Mouse (Mus musculus): ENCODE data around the gene Bcl3. TPM values are rescaled to one million over a fixed set of nuclear protein-coding genes. Genes with fewer than 3 reads are reported as not detected.

Bcl3 gene
- polyA plus RNA-seq, 1 experiment from 2014 or later, result 13.3 TPM

Other genes with a start within 250 kb of the Bcl3 start
- gene Zfp296, start 245.5 kb downstream of the Bcl3 start, polyA plus RNA-seq (2015; fragmentation: Nextera tagmentation; extraction: Ambion mirVana), result 0.63 and 0.95 TPM in 2 replicates
- 131 and 140 TPM in 2 replicates for gene Gemin7, start 245.2 kb downstream of the Bcl3 start, polyA plus RNA-seq (2015; fragmentation: Nextera tagmentation; extraction: Ambion mirVana)
- gene Clasrp, start 218.3 kb downstream of the Bcl3 start, polyA plus RNA-seq (2015; fragmentation: Nextera tagmentation; extraction: Ambion mirVana), result 34.2 and 38.3 TPM in 2 replicates
- gene Relb, start 193.3 kb downstream of the Bcl3 start, polyA plus RNA-seq (2015; fragmentation: Nextera tagmentation; extraction: Ambion mirVana), result 8.0 and 8.6 TPM in 2 replicates
- 77.2 and 85.6 TPM in 2 replicates for gene Clptm1, start 157.7 kb downstream of the Bcl3 start, polyA plus RNA-seq (2015; fragmentation: Nextera tagmentation; extraction: Ambion mirVana)
- 164 and 258 TPM in 2 replicates for gene Apoc2, start 144.8 kb downstream of the Bcl3 start, polyA plus RNA-seq (2015; fragmentation: Nextera tagmentation; extraction: Ambion mirVana)
- gene Gm44805, start 141.3 kb downstream of the Bcl3 start, polyA plus RNA-seq (2015; fragmentation: Nextera tagmentation; extraction: Ambion mirVana), result 0.71 and 1.2 TPM in 2 replicates
- gene Apoc4, start 141.3 kb downstream of the Bcl3 start, polyA plus RNA-seq (2015; fragmentation: Nextera tagmentation; extraction: Ambion mirVana), result 4.7 and 7.0 TPM in 2 replicates
- gene Apoc1, start 130.1 kb downstream of the Bcl3 start, polyA plus RNA-seq (2015; fragmentation: Nextera tagmentation; extraction: Ambion mirVana), result 27.1 and 34.7 TPM in 2 replicates
- gene Apoe, start 123.6 kb downstream of the Bcl3 start, polyA plus RNA-seq (2015; fragmentation: Nextera tagmentation; extraction: Ambion mirVana), result 296 and 325 TPM in 2 replicates
- 208 and 215 TPM in 2 replicates for gene Tomm40, start 107.3 kb downstream of the Bcl3 start, polyA plus RNA-seq (2015; fragmentation: Nextera tagmentation; extraction: Ambion mirVana)
- 148 and 154 TPM in 2 replicates for gene Nectin2, start 72.3 kb downstream of the Bcl3 start, polyA plus RNA-seq (2015; fragmentation: Nextera tagmentation; extraction: Ambion mirVana)
- 76.9 and 79.4 TPM in 2 replicates for gene Bcam, start 51.8 kb downstream of the Bcl3 start, polyA plus RNA-seq (2015; fragmentation: Nextera tagmentation; extraction: Ambion mirVana)
- 24.5 and 26.4 TPM in 2 replicates for gene Cblc, start 26.0 kb downstream of the Bcl3 start, polyA plus RNA-seq (2015; fragmentation: Nextera tagmentation; extraction: Ambion mirVana)
- gene Gm19345, start 29.2 kb upstream of the Bcl3 start, polyA plus RNA-seq (2015; fragmentation: Nextera tagmentation; extraction: Ambion mirVana), result 0.14 and 0.16 TPM in 2 replicates
- gene Ceacam16, start 38.5 kb upstream of the Bcl3 start, polyA plus RNA-seq (2015; fragmentation: Nextera tagmentation; extraction: Ambion mirVana), result not detected in 2 replicates
- not detected in 2 replicates for gene Ceacam19, start 65.2 kb upstream of the Bcl3 start, polyA plus RNA-seq (2015; fragmentation: Nextera tagmentation; extraction: Ambion mirVana)
- gene Pvr, start 98.4 kb upstream of the Bcl3 start, polyA plus RNA-seq (2015; fragmentation: Nextera tagmentation; extraction: Ambion mirVana), result 13.3 TPM in 2 replicates
- gene Igsf23, start 128.0 kb upstream of the Bcl3 start, polyA plus RNA-seq (2015; fragmentation: Nextera tagmentation; extraction: Ambion mirVana), result 7.5 and 8.0 TPM in 2 replicates
- 1.5 and 1.7 TPM in 2 replicates for gene Ceacam20, start 142.6 kb upstream of the Bcl3 start, polyA plus RNA-seq (2015; fragmentation: Nextera tagmentation; extraction: Ambion mirVana)
- 0.21 and 0.33 TPM in 2 replicates for gene Nlrp9b, start 168.7 kb upstream of the Bcl3 start, polyA plus RNA-seq (2015; fragmentation: Nextera tagmentation; extraction: Ambion mirVana)